Mouse (Mus musculus) T-cell, adult 2 months (primary cell): ENCODE data around the gene Sap25.

Experiments used
- DNase-seq: peaks from one replicate; pipeline ENCODE4 v3.0.0; 2022; ENCODE audit warnings: low spot score

Gene Sap25

GRCm38 (mm10) chr5:137628498-137629305 is 12.4 kb upstream of the Sap25 start, which contains the start of the genes Fbxo24, Lrch4 and Gm20605:
TSS of gene Fbxo24 (minus strand) at chr5:137629002.
TSS of gene Lrch4 (plus strand) at chr5:137629121.
TSS of gene Gm20605 (plus strand) at chr5:137629175.
- DNase-seq, result peak; percentile 100

- DNase-seq, result no peak
These were observed 11.8 kb upstream of the Sap25 start for GRCm38 (mm10) chr5:137629306-137629721.

- DNase-seq, result peak; percentile 32
These were observed 11.1 kb upstream of the Sap25 start for GRCm38 (mm10) chr5:137629906-137630545.

GRCm38 (mm10) chr5:137630602-137631001 is 10.5 kb upstream of the Sap25 start:
- no peak for DNase-seq

- peak; percentile 88 for DNase-seq
These were observed 10.0 kb upstream of the Sap25 start for GRCm38 (mm10) chr5:137631171-137631570.

GRCm38 (mm10) chr5:137631591-137631990 is 9.5 kb upstream of the Sap25 start:
- DNase-seq, result peak; percentile 47

GRCm38 (mm10) chr5:137633397-137634084 is 7.6 kb upstream of the Sap25 start:
- no peak for DNase-seq

- DNase-seq, result no peak
These were observed 1.7 kb upstream of the Sap25 start for GRCm38 (mm10) chr5:137639472-137639871.

GRCm38 (mm10) chr5:137642886-137643285 is 1.8 kb downstream of the Sap25 start:
- DNase-seq, result no peak

GRCm38 (mm10) chr5:137644484-137644883 is 3.4 kb downstream of the Sap25 start:
- no peak for DNase-seq

GRCm38 (mm10) chr5:137645091-137645651 is 4.0 kb downstream of the Sap25 start:
- peak; percentile 44 for DNase-seq

GRCm38 (mm10) chr5:137645652-137646091 is 4.5 kb downstream of the Sap25 start, which contains the start of gene Irs3:
TSS of gene Irs3 (minus strand) at chr5:137645714.
- DNase-seq, result no peak

- DNase-seq, result peak; percentile 39
These were observed 6.9 kb downstream of the Sap25 start for GRCm38 (mm10) chr5:137647827-137648601.

GRCm38 (mm10) chr5:137649251-137649650 is 8.1 kb downstream of the Sap25 start:
- DNase-seq, result no peak

GRCm38 (mm10) chr5:137649669-137650571 is 8.8 kb downstream of the Sap25 start:
- DNase-seq, result no peak

GRCm38 (mm10) chr5:137652474-137652873 is 11.3 kb downstream of the Sap25 start:
- DNase-seq, result peak; percentile 31

- DNase-seq, result no peak
These were observed 12.2 kb downstream of the Sap25 start for GRCm38 (mm10) chr5:137653366-137653765.

GRCm38 (mm10) chr5:137654746-137655145 is 13.6 kb downstream of the Sap25 start:
- peak; percentile 31 for DNase-seq

GRCm38 (mm10) chr5:137656977-137657376 is 15.8 kb downstream of the Sap25 start:
- peak; percentile 44 for DNase-seq

GRCm38 (mm10) chr5:137660064-137660688 is 19.0 kb downstream of the Sap25 start:
- no peak for DNase-seq
